Mouse (Mus musculus) myocyte (in vitro differentiated cells): Measurements from ENCODE around the gene Gga1.

Source experiments
- CEBPB ChIP-seq: IDR thresholded peaks from 2 replicates; pipeline ENCODE4 v1.6.1; 2011; ENCODE audit warnings: mild to moderate bottlenecking, moderate library complexity; ENCODE audit not compliant: poor library complexity, insufficient read depth, severe bottlenecking
- E2F4 ChIP-seq: IDR thresholded peaks from one replicate; pipeline ENCODE4 v1.6.1; 2011; ENCODE audit warnings: mild to moderate bottlenecking, control low read depth, moderate library complexity; ENCODE audit not compliant: insufficient read depth
- MAX ChIP-seq: IDR thresholded peaks from one replicate; pipeline ENCODE4 v1.6.1; 2011; ENCODE audit warnings: low read depth, mild to moderate bottlenecking, control low read depth
- MYOD1 ChIP-seq, 3 experiments: IDR thresholded peaks; one replicate each; pipeline ENCODE4 v1.6.1; 2011; ENCODE audit warnings: control low read depth in 2 of 3, low read depth in 2 of 3, mild to moderate bottlenecking in 2 of 3, moderate library complexity in 1 of 3; ENCODE audit not compliant: insufficient read length in 2 of 3, control insufficient read depth in 1 of 3
- MYOG ChIP-seq, 3 experiments: IDR thresholded peaks; one replicate each; pipeline ENCODE4 v1.6.1; 2011; ENCODE audit warnings: control low read depth in 2 of 3, low read depth in 2 of 3, mild to moderate bottlenecking in 2 of 3; ENCODE audit not compliant: insufficient read length in 2 of 3, control insufficient read depth in 1 of 3, insufficient read depth in 1 of 3
- POLR2A ChIP-seq: IDR thresholded peaks from one replicate; pipeline ENCODE4 v1.6.1; 2011; ENCODE audit warnings: low read depth, mild to moderate bottlenecking, control low read depth, moderate library complexity; ENCODE audit not compliant: insufficient read length
- POLR2AphosphoS2 ChIP-seq: IDR thresholded peaks from one replicate; pipeline ENCODE4 v1.6.1; 2011; ENCODE audit warnings: low read depth, control low read depth; ENCODE audit not compliant: insufficient read length
- REST ChIP-seq: IDR thresholded peaks from one replicate; pipeline ENCODE4 v1.6.1; 2011; ENCODE audit warnings: mild to moderate bottlenecking, control low read depth, moderate library complexity; ENCODE audit not compliant: insufficient read depth, insufficient read length
- SRF ChIP-seq: IDR thresholded peaks from one replicate; pipeline ENCODE4 v1.6.1; 2011; ENCODE audit warnings: low read depth; ENCODE audit not compliant: control insufficient read depth, insufficient read length
- TCF12 ChIP-seq: IDR thresholded peaks from one replicate; pipeline ENCODE4 v1.6.1; 2011; ENCODE audit warnings: mild to moderate bottlenecking, control low read depth; ENCODE audit not compliant: poor library complexity, insufficient read depth, severe bottlenecking
- TCF3 ChIP-seq: IDR thresholded peaks from one replicate; pipeline ENCODE4 v1.6.1; 2011; ENCODE audit warnings: low read depth, control low read depth; ENCODE audit not compliant: insufficient read length
- USF1 ChIP-seq: IDR thresholded peaks from one replicate; pipeline ENCODE4 v1.6.1; 2011; ENCODE audit warnings: low read depth, mild to moderate bottlenecking, control low read depth, moderate library complexity

DNA sequence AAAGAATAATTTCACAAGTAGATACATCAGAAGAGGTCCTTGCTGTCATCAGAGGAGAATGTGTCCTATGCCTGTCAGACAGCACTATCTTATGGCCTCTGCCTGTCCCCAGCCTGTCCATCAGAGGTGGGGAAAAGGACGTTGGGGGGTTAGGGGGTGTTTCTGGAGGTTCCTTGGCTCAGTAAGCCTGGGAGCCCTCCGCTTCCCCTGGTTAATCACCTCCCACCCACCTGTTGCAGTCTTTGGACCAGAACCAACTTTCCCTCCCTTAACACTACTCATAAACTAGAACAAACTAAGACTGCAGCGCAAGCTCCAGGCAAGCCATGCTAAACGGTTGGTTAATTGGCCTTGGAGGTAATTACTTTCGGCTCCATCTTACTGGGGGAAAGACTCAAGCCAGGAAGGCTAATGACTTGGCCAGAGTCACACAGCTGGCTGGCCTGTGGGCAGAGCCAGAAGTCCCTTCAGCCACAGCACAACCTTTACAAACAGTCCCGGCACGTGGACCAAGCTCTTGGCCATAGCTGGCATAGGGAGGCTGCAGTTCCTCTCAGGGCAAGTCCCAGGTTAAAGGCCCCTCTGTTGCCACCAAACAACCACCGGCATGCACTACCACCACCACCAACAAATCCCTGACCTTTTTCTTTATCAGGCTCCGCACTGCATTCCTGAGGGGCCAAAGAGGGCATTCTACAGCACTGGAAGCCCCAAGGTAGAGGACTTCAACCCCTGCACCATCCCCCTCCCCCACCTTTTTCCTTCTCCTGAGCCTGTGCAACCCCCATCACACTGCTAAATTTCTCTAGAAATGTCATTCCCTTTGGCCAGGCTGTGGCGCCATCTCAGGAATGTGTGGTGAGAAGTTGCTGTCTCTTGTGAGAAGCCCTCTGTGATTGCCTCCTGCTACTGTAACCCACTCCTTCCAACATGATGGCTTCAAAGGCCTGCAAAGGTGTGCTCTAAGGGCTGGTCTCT lies 46.0 kb upstream of the Gga1 start:
- TF ChIP-seq POLR2A: no peak
- TF ChIP-seq CEBPB: no peak
- TF ChIP-seq TCF12: no peak
- no peak for TF ChIP-seq USF1
- TF ChIP-seq MAX: no peak
- TF ChIP-seq MYOD1 (IDR thresholded peaks at IDR 0.05; ENCODE audit: control insufficient read depth in 1 of 3, insufficient read length in 2 of 3, low read depth in 2 of 3): peak in 1 of 3 experiments; percentile 18
- TF ChIP-seq POLR2AphosphoS2: no peak
- no peak for TF ChIP-seq REST
- TF ChIP-seq E2F4: no peak
- TF ChIP-seq SRF: no peak
- no peak for TF ChIP-seq TCF3
- no peak for TF ChIP-seq MYOG (IDR thresholded peaks at IDR 0.05; ENCODE audit: control insufficient read depth in 1 of 3, insufficient read depth in 1 of 3, insufficient read length in 2 of 3, low read depth in 2 of 3)
